Mouse (Mus musculus) skeletal muscle tissue, adult 2 months (tissue): Measurements from ENCODE around the gene Rab5a.

ENCODE experiments used
- DNase-seq: peaks from one replicate; pipeline ENCODE4 v3.0.0-alpha.2; 2012; ENCODE audit warnings: low read depth, low spot score

Rab5a gene

GRCm38 (mm10) chr17:53543591-53544324 is 64.7 kb downstream of the Rab5a start:
- peak; percentile 12 for DNase-seq

GRCm38 (mm10) chr17:53551306-53552299 is 72.6 kb downstream of the Rab5a start:
- no peak for DNase-seq

- DNase-seq: no peak
Measured at GRCm38 (mm10) chr17:53554088-53554487, 75.1 kb downstream of the Rab5a start.

- DNase-seq: no peak
Measured at GRCm38 (mm10) chr17:53554813-53555212, 75.8 kb downstream of the Rab5a start.
